Mouse (Mus musculus) hindbrain, postnatal 0 days (tissue): ENCODE results near the gene Gpm6a. TPM values are rescaled to one million over a fixed set of nuclear protein-coding genes. Genes with fewer than 3 reads are reported as not detected.
A peak's percentile ranks its signal among the peaks of the same experiment; 100 is the strongest.

Experiments used
- ATAC-seq: fragments of 200-750 bp; cut with Nextera tagmentation; 2 replicates; pipeline ENCODE4 v1.8.0; 2017; ENCODE audit warnings: mild to moderate bottlenecking, moderate TSS enrichment, moderate library complexity
- DNase-seq: peaks from one replicate; pipeline ENCODE4 v3.0.0-alpha.2; 2015; ENCODE audit warnings: low spot score
- H3K27ac ChIP-seq: fragments of 300-500 bp; sonication (generic); 2 replicates; pipeline ENCODE4 v1.5.1; 2014; ENCODE audit warnings: mild to moderate bottlenecking
- H3K27me3 ChIP-seq: fragments of 300-500 bp; sonication (generic); 2 replicates; pipeline ENCODE4 v1.6.1; 2014; ENCODE audit warnings: low read length, mixed read lengths; ENCODE audit not compliant: insufficient read depth
- H3K36me3 ChIP-seq: fragments of 300-500 bp; sonication (generic); 2 replicates; pipeline ENCODE4 v1.6.1; 2014; ENCODE audit warnings: low read length, mixed read lengths; ENCODE audit not compliant: insufficient read depth
- H3K4me1 ChIP-seq: fragments of 300-500 bp; sonication (generic); 2 replicates; pipeline ENCODE4 v1.6.1; 2014; ENCODE audit warnings: antibody characterized with exemption, low read length, mixed read lengths; ENCODE audit not compliant: insufficient read depth
- H3K4me2 ChIP-seq: fragments of 300-500 bp; sonication (generic); 2 replicates; pipeline ENCODE4 v1.6.1; 2014; ENCODE audit warnings: low read depth, mild to moderate bottlenecking, low read length, moderate library complexity, mixed read lengths
- H3K4me3 ChIP-seq: fragments of 300-500 bp; sonication (generic); 2 replicates; pipeline ENCODE4 v1.5.1; 2014; ENCODE audit warnings: low read length
- H3K9ac ChIP-seq: fragments of 300-500 bp; sonication (generic); replicated peaks from 2 replicates; pipeline ENCODE4 v1.6.1; 2014; ENCODE audit warnings: mild to moderate bottlenecking, low read length, moderate library complexity, mixed read lengths
- H3K9me3 ChIP-seq: fragments of 300-500 bp; sonication (generic); 2 replicates; pipeline ENCODE4 v1.6.1; 2016; ENCODE audit warnings: low read length, mixed read lengths
- CTCF ChIP-seq: IDR thresholded peaks from 2 replicates; pipeline ENCODE4 v1.5.1; 2016; ENCODE audit warnings: antibody characterized with exemption, control low read depth, low read depth
- WGBS: fragments of 180-500 bp; shearing (Covaris S2); extraction: QIAGEN DNeasy Blood & Tissue Kit; methylation state at CpG from one replicate; pipeline ENCODE4 v1.1.7; 2014; 5-methylcytosine and 5-hydroxymethylcytosine counted together
- polyA plus RNA-seq: library from polyadenylated mRNA; unstranded; fragments of >200 nt; fragmentation: Nextera tagmentation; extraction: Ambion mirVana; gene quantifications from 2 replicates; pipeline ENCODE4 v1.2.1, GENCODE M21; 2015
- total RNA-seq: library from RNA; depleted of rRNA; stranded (reverse); fragments of >200 nt; gene quantifications from 2 replicates; pipeline ENCODE4 v1.2.3, GENCODE M21; 2014; rRNA removed

Gene Gpm6a
- total and polyA plus RNA-seq, 2 experiments from 2014 or later: 548 to 709 TPM

DNA sequence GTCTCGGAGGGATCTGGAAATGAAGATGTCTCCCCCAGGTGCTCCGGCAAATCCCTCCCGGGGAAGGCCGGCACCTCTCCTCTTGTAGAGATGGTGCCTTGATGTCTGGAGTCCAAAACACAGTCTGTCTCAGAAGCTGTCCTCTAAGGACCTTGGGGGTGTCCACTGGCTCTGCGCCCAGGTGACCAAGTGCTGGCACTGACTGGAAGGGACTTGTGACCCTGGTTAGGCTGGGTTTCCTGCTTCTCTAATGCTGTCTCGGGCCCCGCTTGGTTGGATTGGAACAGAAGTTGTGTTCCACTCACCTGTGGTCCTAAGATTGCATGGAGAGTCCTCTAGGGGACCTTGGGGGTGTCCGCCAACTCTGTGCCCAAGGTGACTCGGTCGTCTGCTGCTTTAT is 118.8 kb downstream of the Gpm6a start:
- Histone ChIP-seq H3K4me2 (no peak overlapping the region), H3K27ac (no peak overlapping the region), H3K9ac (no peak overlapping the region), H3K36me3 (no peaks in the 10 kb centered on the region), H3K4me1 (no peaks in the 10 kb centered on the region), H3K27me3 (no peaks in the 10 kb centered on the region), H3K4me3 (no peak overlapping the region), H3K9me3 (no peaks in the 10 kb centered on the region)
- DNase-seq (no peak), ATAC-seq (no peak)
- WGBS: 92% methylated on average over 10 of the region's 10 CpGs
- TF ChIP-seq CTCF: no peak

DNA sequence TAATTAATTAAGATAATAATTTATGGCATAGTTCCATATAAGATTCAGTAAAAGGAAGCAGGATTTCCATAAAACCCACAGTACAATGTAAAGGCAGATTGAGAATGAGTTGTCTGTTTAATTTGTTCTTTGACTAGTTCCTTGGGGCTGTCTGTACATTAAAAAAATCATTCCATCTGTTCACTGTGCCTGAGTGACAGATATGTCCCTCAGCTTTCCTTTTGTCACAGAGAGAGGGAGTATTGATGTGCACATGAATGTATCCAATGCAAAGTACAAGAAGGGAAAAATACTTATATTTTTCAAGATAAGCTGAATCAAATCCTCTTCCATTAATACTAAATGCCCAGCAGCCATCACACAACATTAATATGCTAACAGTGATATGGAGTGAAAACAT is 147.6 kb downstream of the Gpm6a start:
- no peak for TF ChIP-seq CTCF
- no peak overlapping the region for H3K4me3 ChIP-seq
- no peaks in the 10 kb centered on the region for H3K4me1 ChIP-seq
- DNase-seq (no peak), ATAC-seq (no peak)
- H3K27ac ChIP-seq: no peak overlapping the region
- no peak overlapping the region for H3K4me2 ChIP-seq
- no peaks in the 10 kb centered on the region for H3K27me3 ChIP-seq
- no peaks in the 10 kb centered on the region for H3K36me3 ChIP-seq
- H3K9me3 ChIP-seq: no peaks in the 10 kb centered on the region
- H3K9ac ChIP-seq: no peak overlapping the region

DNA sequence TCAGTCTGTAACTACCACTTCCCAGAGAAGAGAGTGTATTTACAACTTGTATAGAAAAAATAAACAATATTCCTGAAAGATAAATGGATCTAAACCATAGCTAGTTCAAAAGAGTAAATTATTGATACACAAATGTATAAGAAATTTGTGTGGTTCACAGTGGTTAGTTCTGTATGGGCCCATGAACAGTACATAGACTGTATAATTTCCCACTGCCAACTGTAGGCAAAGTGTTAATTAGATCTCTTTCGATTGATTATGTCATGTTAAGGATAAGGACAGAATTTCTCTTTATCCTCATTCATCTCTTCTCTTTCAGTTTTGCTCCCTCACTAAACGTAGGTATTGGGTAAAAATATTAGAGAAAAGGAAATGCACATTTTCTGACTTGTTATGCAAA is 148.4 kb downstream of the Gpm6a start:
- no peak for ATAC-seq
- DNase-seq: no peak

DNA sequence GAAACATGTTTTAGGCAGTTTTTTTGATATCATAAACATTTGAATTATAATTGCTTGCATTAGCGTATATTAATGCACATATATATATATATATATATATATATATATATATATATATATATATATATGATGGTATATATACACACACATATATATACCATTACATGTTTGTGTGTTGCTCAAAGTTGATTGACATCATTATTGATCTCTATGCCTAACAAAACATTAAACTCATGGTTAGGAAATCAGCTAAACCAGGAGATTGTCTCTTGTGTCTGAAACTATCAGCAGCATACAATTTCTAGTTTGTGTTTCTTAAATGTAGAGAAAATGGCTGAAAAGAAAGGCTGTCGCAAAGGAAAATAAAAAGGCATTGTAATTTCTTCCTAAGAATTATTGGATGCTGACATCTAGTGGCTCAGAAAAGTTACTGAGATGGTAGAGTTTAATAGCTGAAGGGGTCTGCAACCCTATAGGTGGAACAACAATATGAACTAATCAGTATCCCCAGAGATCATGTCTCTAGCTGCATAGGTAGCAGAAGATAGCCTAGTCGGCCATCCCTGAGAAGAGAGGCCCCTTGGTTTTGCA is 149.3 kb downstream of the Gpm6a start:
- peak; percentile 69 for ATAC-seq
- peak; percentile 74 for TF ChIP-seq CTCF

More for the DNA sequence above, 148.4 kb downstream of the Gpm6a start:
- no peaks in the 10 kb centered on the region for H3K4me1 ChIP-seq
- H3K9ac ChIP-seq: no peak overlapping the region
- TF ChIP-seq CTCF: no peak
- WGBS: 72% methylated on average over 2 of the region's 2 CpGs
- H3K36me3 ChIP-seq: no peaks in the 10 kb centered on the region
- no peaks in the 10 kb centered on the region for H3K27me3 ChIP-seq
- no peak overlapping the region for H3K4me3 ChIP-seq
- no peak overlapping the region for H3K4me2 ChIP-seq
- H3K9me3 ChIP-seq: no peaks in the 10 kb centered on the region
- H3K27ac ChIP-seq: no peak overlapping the region

More for the DNA sequence above, 149.3 kb downstream of the Gpm6a start:
- H3K4me3 ChIP-seq: no peak overlapping the region
- DNase-seq: peak; percentile 80
- no peaks in the 10 kb centered on the region for H3K36me3 ChIP-seq
- H3K9me3 ChIP-seq: no peaks in the 10 kb centered on the region
- H3K27ac ChIP-seq: no peak overlapping the region
- H3K4me2 ChIP-seq: no peak overlapping the region
- no peak overlapping the region for H3K9ac ChIP-seq
- WGBS: 34% methylated on average over 3 of the region's 3 CpGs
- no peaks in the 10 kb centered on the region for H3K27me3 ChIP-seq
- H3K4me1 ChIP-seq: no peaks in the 10 kb centered on the region

Other genes starting within 250 kb of the Gpm6a start
- gene Wdr17, start 67.7 kb upstream of the Gpm6a start, total RNA-seq: 9.1 and 13.1 TPM in 2 replicates
- gene Wdr17, start 67.7 kb upstream of the Gpm6a start, polyA plus RNA-seq: 10.1 and 11.7 TPM in 2 replicates